17 mouse cellular contexts compared by ENCODE assay signal in the genomic region with DNA sequence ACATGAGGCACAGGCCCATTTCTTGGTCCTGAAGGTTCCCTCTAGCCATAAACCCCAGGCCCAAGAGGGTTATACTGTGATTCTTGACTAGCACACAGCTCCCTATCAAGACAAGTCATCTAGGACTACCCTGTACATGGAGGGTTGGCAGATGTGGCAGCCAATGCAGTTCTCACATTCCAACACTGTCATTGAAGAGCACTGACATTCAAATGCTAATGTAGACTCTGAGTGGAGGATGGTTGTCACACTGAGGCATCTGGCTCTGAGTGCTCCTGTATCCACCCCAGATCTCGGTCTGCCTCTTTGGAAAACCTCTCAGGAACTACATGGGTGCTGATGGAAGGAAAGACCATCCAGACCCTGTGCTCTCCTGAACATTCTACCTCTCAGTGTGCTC.
"Had no signal": no experiment of that assay in that cellular context is flagged by ENCODE, and none has a peak within 500 bp of the region (broad histone marks: within the 10 kb centered on the region; RNA-seq: fewer than 3 reads in every experiment).

No protein-coding gene starts in this region.

- H3K4me1 ChIP-seq: midbrain, embryonic 10.5 days; midbrain, embryonic 12.5 days; neural tube, embryonic 13.5 days; neural tube, embryonic 15.5 days; stomach, embryonic 15.5 days had no signal

- H3K36me3 ChIP-seq: midbrain, embryonic 10.5 days; midbrain, embryonic 12.5 days; neural tube, embryonic 13.5 days; neural tube, embryonic 15.5 days; stomach, embryonic 15.5 days had no signal

- ATAC-seq: midbrain, embryonic 16.5 days had no signal

- H3K27ac ChIP-seq: midbrain, embryonic 10.5 days; midbrain, embryonic 12.5 days; neural tube, embryonic 13.5 days; neural tube, embryonic 15.5 days; stomach, embryonic 15.5 days; stomach, postnatal 0 days had no signal

- DNase-seq: lung, adult 18-20 months; lung, embryonic 14.5 days; lung, postnatal 10 days; lung, postnatal 4 days; midbrain, embryonic 14.5 days; right cerebral cortex, postnatal 14 days; thymus, adult 2 months; thymus, postnatal 25 days; thymus, postnatal 4 days had no signal

- H3K9me3 ChIP-seq: midbrain, embryonic 10.5 days; midbrain, embryonic 12.5 days; neural tube, embryonic 13.5 days; neural tube, embryonic 15.5 days; stomach, embryonic 15.5 days had no signal

- H3K4me3 ChIP-seq: midbrain, embryonic 10.5 days; midbrain, embryonic 12.5 days; myocyte; neural tube, embryonic 13.5 days; neural tube, embryonic 15.5 days; stomach, embryonic 15.5 days had no signal

- H3K9ac ChIP-seq: lung, embryonic 14.5 days; midbrain, embryonic 12.5 days; neural tube, embryonic 13.5 days; neural tube, embryonic 15.5 days; stomach, embryonic 15.5 days had no signal
